Mouse (Mus musculus): ENCODE measurements around the gene St7.
A peak's percentile ranks its signal among the peaks of the same experiment; 100 is the strongest.

The St7 gene

GRCm38 (mm10) chr6:17719423-17719822 is 26.7 kb downstream of the St7 start:
- no peak for DNase-seq (ENCODE audit: low read depth, low spot score)

- no peak for DNase-seq (ENCODE audit: low read depth, low spot score)
Observed at GRCm38 (mm10) chr6:17720022-17720421, 27.3 kb downstream of the St7 start.

- no peak for DNase-seq (ENCODE audit: low read depth, low spot score)
Observed at GRCm38 (mm10) chr6:17721706-17722105, 29.0 kb downstream of the St7 start.

GRCm38 (mm10) chr6:17725841-17726460 is 33.2 kb downstream of the St7 start:
- DNase-seq (ENCODE audit: low read depth, low spot score), result peak; percentile 62

GRCm38 (mm10) chr6:17727241-17727640 is 34.5 kb downstream of the St7 start:
- no peak for DNase-seq (ENCODE audit: low read depth, low spot score)

- DNase-seq (ENCODE audit: low read depth, low spot score), result no peak
Observed at GRCm38 (mm10) chr6:17727891-17728790, 35.4 kb downstream of the St7 start.

- no peak for DNase-seq (ENCODE audit: low read depth, low spot score)
Observed at GRCm38 (mm10) chr6:17730122-17730521, 37.4 kb downstream of the St7 start.

- DNase-seq (ENCODE audit: low read depth, low spot score), result peak; percentile 66
Observed at GRCm38 (mm10) chr6:17731694-17732093, 39.0 kb downstream of the St7 start.

- DNase-seq (ENCODE audit: low read depth, low spot score), result no peak
Observed at GRCm38 (mm10) chr6:17733951-17734411, 41.2 kb downstream of the St7 start.

- DNase-seq (ENCODE audit: low read depth, low spot score), result no peak
Observed at GRCm38 (mm10) chr6:17737262-17737948, 44.7 kb downstream of the St7 start.

- no peak for DNase-seq (ENCODE audit: low read depth, low spot score)
Observed at GRCm38 (mm10) chr6:17740128-17740527, 47.4 kb downstream of the St7 start.

- no peak for DNase-seq (ENCODE audit: low read depth, low spot score)
Observed at GRCm38 (mm10) chr6:17741639-17742038, 48.9 kb downstream of the St7 start.

GRCm38 (mm10) chr6:17742209-17742608 is 49.5 kb downstream of the St7 start:
- DNase-seq (ENCODE audit: low read depth, low spot score), result no peak

GRCm38 (mm10) chr6:17743325-17743724 is 50.6 kb downstream of the St7 start:
- DNase-seq (ENCODE audit: low read depth, low spot score), result no peak

- no peak for DNase-seq (ENCODE audit: low read depth, low spot score)
Observed at GRCm38 (mm10) chr6:17747724-17748123, 55.0 kb downstream of the St7 start.

- DNase-seq (ENCODE audit: low read depth, low spot score), result no peak
Observed at GRCm38 (mm10) chr6:17748866-17749582, 56.3 kb downstream of the St7 start.

- DNase-seq (ENCODE audit: low read depth, low spot score), result no peak
Observed at GRCm38 (mm10) chr6:17749596-17749995, 56.9 kb downstream of the St7 start.

GRCm38 (mm10) chr6:17750041-17750660 is 57.4 kb downstream of the St7 start:
- no peak for DNase-seq (ENCODE audit: low read depth, low spot score)

GRCm38 (mm10) chr6:17750957-17751356 is 58.2 kb downstream of the St7 start:
- no peak for DNase-seq (ENCODE audit: low read depth, low spot score)

GRCm38 (mm10) chr6:17755902-17756301 is 63.2 kb downstream of the St7 start:
- DNase-seq (ENCODE audit: low read depth, low spot score), result no peak

GRCm38 (mm10) chr6:17758568-17758967 is 65.8 kb downstream of the St7 start:
- no peak for DNase-seq (ENCODE audit: low read depth, low spot score)
